Mouse (Mus musculus) olfactory bulb, adult 2 months (tissue): ENCODE data around the gene Fsip1.

Experiments used
- CTCF ChIP-seq: fragments of 200-500 bp; IDR thresholded peaks from 2 replicates; pipeline ENCODE4 v1.5.1; 2012; ENCODE audit warnings: low read depth, mild to moderate bottlenecking, low read length, moderate library complexity; ENCODE audit not compliant: insufficient read depth
- POLR2A ChIP-seq: fragments of 200-500 bp; IDR thresholded peaks from 2 replicates; pipeline ENCODE4 v1.6.1; 2012; ENCODE audit warnings: mild to moderate bottlenecking, low read depth, low read length, moderate library complexity; ENCODE audit not compliant: insufficient read depth

- TF ChIP-seq CTCF = no peak
- no peak for TF ChIP-seq POLR2A
These were observed 43.2 kb upstream of the Fsip1 start for GRCm38 (mm10) chr2:118299981-118300380.
